Mouse (Mus musculus): ENCODE data around the gene Chmp5. TPM values are rescaled to one million over a fixed set of nuclear protein-coding genes. Genes with fewer than 3 reads are reported as not detected.

Gene Chmp5
- total and polyA plus RNA-seq, 3 experiments, result 12.7 to 36.6 (median 32.7) TPM

DNA sequence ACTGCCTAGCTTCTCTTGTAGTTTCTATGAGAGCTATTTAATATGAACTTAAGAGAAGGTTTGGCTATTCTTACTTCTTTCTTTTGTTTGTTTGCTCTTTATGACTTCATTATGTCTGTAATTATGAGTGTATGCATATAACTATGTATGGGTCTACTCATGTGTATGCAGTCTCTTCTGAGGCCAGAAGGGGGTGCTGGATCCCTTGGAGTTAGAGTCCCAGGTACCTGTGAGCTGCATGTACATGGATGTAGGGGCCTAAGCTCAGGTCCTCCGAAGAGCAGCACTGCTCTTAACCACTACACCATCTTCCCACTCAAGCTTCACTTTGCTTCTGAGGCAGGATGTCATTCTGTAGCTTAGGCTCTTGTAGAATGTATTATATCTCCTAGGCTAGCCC, 5.3 kb downstream of the Chmp5 start:
- DNase-seq, result no peak
- WGBS, result 87% methylated on average over 1 of the region's 1 CpGs

DNA sequence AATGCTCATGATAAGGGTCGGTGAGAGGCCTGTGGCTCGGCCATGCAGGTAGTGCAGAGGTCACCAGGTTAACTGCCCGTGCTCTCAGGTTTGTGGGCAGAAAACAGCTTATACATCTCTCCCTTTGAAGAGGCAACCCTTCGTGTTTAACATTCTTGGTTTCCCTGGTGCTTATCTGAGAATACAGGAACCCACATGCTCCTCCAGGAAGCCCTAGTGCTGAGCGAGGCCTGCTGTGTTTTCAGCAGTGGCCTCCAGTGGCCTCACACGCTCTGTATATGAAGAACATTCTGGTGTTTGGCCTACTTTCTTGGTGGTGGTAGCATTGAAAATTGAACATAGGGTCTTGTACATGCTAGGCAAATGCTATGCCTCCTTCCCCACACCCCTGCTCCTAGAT, 7.7 kb downstream of the Chmp5 start:
- Histone ChIP-seq H3K9ac (ENCODE audit: low read depth, low read length) (no peak overlapping the region), H3K79me2 (replicated peaks; ENCODE audit: control insufficient read depth, insufficient read depth, low read length) (no peaks in the 10 kb centered on the region), H3K4me1 (ENCODE audit: control insufficient read depth, insufficient read depth, low read length) (no peaks in the 10 kb centered on the region), H3K4me3 (no peak overlapping the region), H3K27ac (no peak overlapping the region), H3K27me3 (ENCODE audit: control insufficient read depth, insufficient read depth, low read length) (no peaks in the 10 kb centered on the region), H3K36me3 (ENCODE audit: control insufficient read depth, insufficient read depth, low read length) (peaks cover 3% of the 10 kb centered on the region; the same call in 1 of the 2 replicates)
- TF ChIP-seq EP300 (IDR thresholded peaks at IDR 0.05; ENCODE audit: insufficient read depth, low read depth, low read length) (no peak), POLR2A (IDR thresholded peaks at IDR 0.05; ENCODE audit: insufficient read depth, low read depth, low read length) (no peak), CTCF (IDR thresholded peaks at IDR 0.05) (no peak)
- intact Hi-C loops (cut with DNase I), result no loop called here
- no peak for DNase-seq
- WGBS, result 79% methylated on average over 6 of the region's 6 CpGs

More for the DNA sequence above, 5.3 kb downstream of the Chmp5 start:
- TF ChIP-seq EP300 (IDR thresholded peaks at IDR 0.05; ENCODE audit: insufficient read depth, low read depth, low read length) (no peak), POLR2A (IDR thresholded peaks at IDR 0.05; ENCODE audit: insufficient read depth, low read depth, low read length) (no peak), CTCF (IDR thresholded peaks at IDR 0.05) (peak; percentile 64)
- no peaks in the 10 kb centered on the region for H3K27me3 ChIP-seq (ENCODE audit: control insufficient read depth, insufficient read depth, low read length)
- no peaks in the 10 kb centered on the region for H3K79me2 ChIP-seq (replicated peaks; ENCODE audit: control insufficient read depth, insufficient read depth, low read length)
- peaks cover 5% of the 10 kb centered on the region; the same call in 1 of the 2 replicates for H3K36me3 ChIP-seq (ENCODE audit: control insufficient read depth, insufficient read depth, low read length)
- intact Hi-C loops (cut with DNase I), result no loop called here
- no peak overlapping the region for H3K27ac ChIP-seq
- no peak overlapping the region for H3K4me3 ChIP-seq
- H3K9ac ChIP-seq (ENCODE audit: low read depth, low read length), result no peak overlapping the region
- no peaks in the 10 kb centered on the region for H3K4me1 ChIP-seq (ENCODE audit: control insufficient read depth, insufficient read depth, low read length)

DNA sequence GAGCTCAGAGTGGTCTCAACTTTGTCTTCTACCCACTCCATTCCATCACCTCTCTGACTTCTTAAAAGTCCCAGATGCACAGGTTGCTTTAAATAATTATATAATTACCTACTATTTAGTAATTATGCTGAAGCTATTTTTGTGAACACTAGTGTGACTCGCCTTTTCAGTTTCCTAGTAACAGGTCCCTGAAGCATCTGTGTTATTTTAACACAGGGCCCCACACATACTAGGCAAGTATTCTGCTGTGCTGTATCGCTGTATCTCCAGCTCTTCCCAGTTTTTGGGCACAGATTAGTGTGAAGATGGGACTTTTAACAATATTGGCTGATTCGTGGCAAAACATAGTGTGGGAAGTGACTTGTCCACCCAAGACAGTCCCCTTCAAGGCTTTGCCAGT, 15.3 kb downstream of the Chmp5 start:
- 89% methylated on average over 3 of the region's 3 CpGs for WGBS

DNA sequence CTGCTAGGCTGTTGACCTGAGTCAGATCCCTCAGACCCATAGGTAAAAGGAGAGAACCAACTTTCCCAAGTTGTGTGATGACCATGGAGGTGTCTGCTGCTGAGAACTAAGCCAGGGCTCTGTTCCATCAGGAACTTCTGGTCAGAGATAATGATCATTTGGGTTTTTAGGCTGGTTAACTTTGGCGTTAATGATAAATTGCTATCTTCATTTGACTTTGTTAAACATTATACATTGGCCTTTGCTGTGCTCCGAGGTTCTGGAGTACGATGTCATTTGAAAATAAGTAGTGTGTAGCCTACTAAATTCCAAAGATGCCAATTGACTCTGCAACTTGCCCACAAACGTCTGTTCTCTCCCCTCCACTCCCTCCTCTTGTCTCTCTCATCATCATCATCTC, 21.0 kb downstream of the Chmp5 start:
- TF ChIP-seq POLR2A (IDR thresholded peaks at IDR 0.05; ENCODE audit: insufficient read depth, low read depth, low read length), result no peak
- TF ChIP-seq EP300 (IDR thresholded peaks at IDR 0.05; ENCODE audit: insufficient read depth, low read depth, low read length), result no peak
- no peak for TF ChIP-seq CTCF (IDR thresholded peaks at IDR 0.05)
- WGBS, result 62% methylated on average over 4 of the region's 4 CpGs
- no peaks in the 10 kb centered on the region for H3K36me3 ChIP-seq (ENCODE audit: control insufficient read depth, insufficient read depth, low read length)
- 0 out of 2 replicates have a peak, but pooled peaks cover 2% of the 10 kb centered on the region for H3K79me2 ChIP-seq (replicated peaks; ENCODE audit: control insufficient read depth, insufficient read depth, low read length)
- H3K27me3 ChIP-seq (ENCODE audit: control insufficient read depth, insufficient read depth, low read length), result no peaks in the 10 kb centered on the region
- DNase-seq, result no peak
- intact Hi-C loops (cut with DNase I), result no loop called here
- no peak overlapping the region for H3K4me3 ChIP-seq
- H3K9ac ChIP-seq (ENCODE audit: low read depth, low read length), result no peak overlapping the region
- H3K27ac ChIP-seq, result no peak overlapping the region
- peaks cover 3% of the 10 kb centered on the region for H3K4me1 ChIP-seq (ENCODE audit: control insufficient read depth, insufficient read depth, low read length)

More for the DNA sequence above, 15.3 kb downstream of the Chmp5 start:
- Histone ChIP-seq H3K79me2 (replicated peaks; ENCODE audit: control insufficient read depth, insufficient read depth, low read length) (no peaks in the 10 kb centered on the region), H3K36me3 (ENCODE audit: control insufficient read depth, insufficient read depth, low read length) (no peaks in the 10 kb centered on the region; the same call in 1 of the 2 replicates), H3K4me3 (no peak overlapping the region), H3K9ac (ENCODE audit: low read depth, low read length) (no peak overlapping the region), H3K4me1 (ENCODE audit: control insufficient read depth, insufficient read depth, low read length) (no peaks in the 10 kb centered on the region), H3K27me3 (ENCODE audit: control insufficient read depth, insufficient read depth, low read length) (no peaks in the 10 kb centered on the region), H3K27ac (no peak overlapping the region)
- TF ChIP-seq EP300 (IDR thresholded peaks at IDR 0.05; ENCODE audit: insufficient read depth, low read depth, low read length), result no peak
- no peak for TF ChIP-seq POLR2A (IDR thresholded peaks at IDR 0.05; ENCODE audit: insufficient read depth, low read depth, low read length)
- TF ChIP-seq CTCF (IDR thresholded peaks at IDR 0.05), result no peak
- DNase-seq, result no peak
- intact Hi-C loops (cut with DNase I), result no loop called here

DNA sequence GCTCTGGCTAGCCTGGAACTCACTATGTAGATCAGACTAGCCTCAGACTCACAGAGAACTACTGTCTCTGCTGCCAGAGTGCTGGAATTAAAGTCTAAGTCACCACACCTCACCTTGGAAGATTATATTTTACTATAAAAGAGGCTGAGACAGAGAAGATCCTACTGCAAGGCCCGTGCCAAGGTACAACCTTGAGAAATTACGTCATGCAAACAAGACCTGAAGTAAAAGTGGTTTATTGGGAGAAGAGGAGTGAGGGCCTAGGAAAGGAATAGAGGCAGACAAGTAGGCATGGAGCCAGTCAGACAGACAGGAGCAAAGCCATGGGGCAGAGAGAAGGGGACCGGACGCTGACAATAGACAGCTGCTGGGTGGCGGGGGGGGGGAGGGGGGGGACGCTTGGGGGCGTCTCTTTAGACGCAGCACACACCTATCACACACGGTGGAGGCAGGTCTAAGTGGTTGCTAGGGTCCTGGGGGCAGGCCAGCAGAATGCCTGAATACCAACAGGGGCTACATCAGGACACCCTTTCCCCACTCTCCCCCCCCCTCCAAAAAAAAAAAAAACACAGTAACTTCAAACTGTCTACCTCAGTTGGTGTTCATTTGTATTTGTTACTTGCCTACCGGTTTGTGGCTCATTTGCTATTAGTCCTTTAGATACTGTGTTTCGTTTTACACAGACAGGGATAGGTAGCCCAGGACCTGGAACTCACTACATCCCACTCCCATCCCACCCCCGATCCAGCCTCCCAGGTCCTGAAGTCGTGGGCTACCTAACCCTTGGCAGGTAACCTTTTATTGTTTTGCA, 21.8 kb downstream of the Chmp5 start:
- Histone ChIP-seq H3K4me3 (peak overlapping the region; percentile 89), H3K27me3 (ENCODE audit: control insufficient read depth, insufficient read depth, low read length) (no peaks in the 10 kb centered on the region), H3K36me3 (ENCODE audit: control insufficient read depth, insufficient read depth, low read length) (no peaks in the 10 kb centered on the region), H3K27ac (peak overlapping the region; percentile 93), H3K9ac (ENCODE audit: low read depth, low read length) (peak overlapping the region; percentile 84), H3K79me2 (replicated peaks; ENCODE audit: control insufficient read depth, insufficient read depth, low read length) (0 out of 2 replicates have a peak, but pooled peaks cover 2% of the 10 kb centered on the region), H3K4me1 (ENCODE audit: control insufficient read depth, insufficient read depth, low read length) (peaks cover 3% of the 10 kb centered on the region)
- intact Hi-C loops (cut with DNase I), result loop anchor here (5.0 to 10.0 kb wide), 2 partner anchors 155 to 307 kb away; partner anchors contain the start of genes Nol6 and Ubap2
- 11% methylated on average over 13 of the region's 13 CpGs for WGBS
- TF ChIP-seq CTCF (IDR thresholded peaks at IDR 0.05) (no peak), EP300 (IDR thresholded peaks at IDR 0.05; ENCODE audit: insufficient read depth, low read depth, low read length) (no peak), POLR2A (IDR thresholded peaks at IDR 0.05; ENCODE audit: insufficient read depth, low read depth, low read length) (no peak)
- DNase-seq, result no peak

DNA sequence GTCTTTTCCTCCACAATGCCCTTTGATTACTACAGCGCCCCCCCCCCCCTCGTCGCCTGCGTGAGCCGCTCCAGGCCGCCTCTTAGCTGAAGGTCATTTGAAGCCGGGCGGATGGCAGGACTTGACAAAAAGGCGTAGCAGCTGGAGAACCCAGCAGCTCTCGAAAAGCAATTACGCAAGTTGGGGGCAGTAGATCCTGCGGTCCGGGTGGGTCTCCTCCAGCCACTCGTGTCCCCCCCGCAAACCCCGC, 22.3 kb downstream of the Chmp5 start:
- 0 out of 2 replicates have a peak, but pooled peaks cover 2% of the 10 kb centered on the region for H3K79me2 ChIP-seq (replicated peaks; ENCODE audit: control insufficient read depth, insufficient read depth, low read length)
- intact Hi-C loops (cut with DNase I), result loop anchor here (5.0 to 10.0 kb wide), 2 partner anchors 154 to 307 kb away; partner anchors contain the start of genes Nol6 and Ubap2
- H3K4me3 ChIP-seq, result peak overlapping the region; percentile 89
- TF ChIP-seq CTCF (IDR thresholded peaks at IDR 0.05) (no peak), POLR2A (IDR thresholded peaks at IDR 0.05; ENCODE audit: insufficient read depth, low read depth, low read length) (no peak), EP300 (IDR thresholded peaks at IDR 0.05; ENCODE audit: insufficient read depth, low read depth, low read length) (no peak)
- WGBS, result under 1% methylated on average over 15 of the region's 16 CpGs
- no peak for DNase-seq
- peaks cover 3% of the 10 kb centered on the region for H3K4me1 ChIP-seq (ENCODE audit: control insufficient read depth, insufficient read depth, low read length)
- no peaks in the 10 kb centered on the region for H3K27me3 ChIP-seq (ENCODE audit: control insufficient read depth, insufficient read depth, low read length)
- H3K9ac ChIP-seq (ENCODE audit: low read depth, low read length), result peak overlapping the region; percentile 84
- H3K36me3 ChIP-seq (ENCODE audit: control insufficient read depth, insufficient read depth, low read length), result no peaks in the 10 kb centered on the region
- peak overlapping the region; percentile 93 for H3K27ac ChIP-seq

Data from heart, adult 2 months (tissue).